Mouse (Mus musculus) limb, embryonic 13.5 days (tissue): ENCODE results near the gene Prl2b1. TPM values are rescaled to one million over a fixed set of nuclear protein-coding genes. Genes with fewer than 3 reads are reported as not detected.

Source experiments
- ATAC-seq: fragments of 200-750 bp; cut with Nextera tagmentation; 2 replicates; pipeline ENCODE4 v1.8.0; 2017; ENCODE audit warnings: low read depth, moderate number of reproducible peaks, moderate TSS enrichment; ENCODE audit not compliant: low FRiP score
- H3K27ac ChIP-seq: fragments of 300-500 bp; sonication (generic); 2 replicates; pipeline ENCODE4 v1.5.1; 2015; ENCODE audit warnings: inconsistent platforms, mild to moderate bottlenecking, moderate library complexity
- H3K27me3 ChIP-seq: fragments of 300-500 bp; sonication (generic); 2 replicates; pipeline ENCODE4 v1.6.1; 2015; ENCODE audit warnings: mild to moderate bottlenecking, inconsistent platforms
- H3K36me3 ChIP-seq: fragments of 300-500 bp; sonication (generic); 2 replicates; pipeline ENCODE4 v1.6.1; 2015; ENCODE audit warnings: inconsistent platforms, mild to moderate bottlenecking, moderate library complexity
- H3K4me1 ChIP-seq: fragments of 300-500 bp; sonication (generic); 2 replicates; pipeline ENCODE4 v1.6.1; 2015; ENCODE audit warnings: inconsistent platforms
- H3K4me2 ChIP-seq: fragments of 300-500 bp; sonication (generic); replicated peaks from 2 replicates; pipeline ENCODE4 v1.6.1; 2015; ENCODE audit warnings: inconsistent platforms, mild to moderate bottlenecking, moderate library complexity
- H3K4me3 ChIP-seq: fragments of 300-500 bp; sonication (generic); 2 replicates; pipeline ENCODE4 v1.5.1; 2015; ENCODE audit warnings: moderate library complexity, mild to moderate bottlenecking, inconsistent platforms
- H3K9ac ChIP-seq: fragments of 300-500 bp; sonication (generic); 2 replicates; pipeline ENCODE4 v1.6.1; 2015; ENCODE audit warnings: mild to moderate bottlenecking, inconsistent platforms
- H3K9me3 ChIP-seq: fragments of 300-500 bp; sonication (generic); 2 replicates; pipeline ENCODE4 v1.6.1; 2016; ENCODE audit warnings: inconsistent platforms
- WGBS: fragments of 180-500 bp; shearing (Covaris S2); methylation state at CpG from one replicate; pipeline ENCODE4 v1.1.7; 2015; 5-methylcytosine and 5-hydroxymethylcytosine counted together
- polyA plus RNA-seq: library from polyadenylated mRNA; unstranded; fragments of >200 nt; fragmentation: Nextera tagmentation; extraction: Ambion mirVana; gene quantifications from 2 replicates; pipeline ENCODE4 v1.2.1, GENCODE M21; 2015

Gene Prl2b1
- polyA plus RNA-seq, result not detected in 2 replicates

DNA sequence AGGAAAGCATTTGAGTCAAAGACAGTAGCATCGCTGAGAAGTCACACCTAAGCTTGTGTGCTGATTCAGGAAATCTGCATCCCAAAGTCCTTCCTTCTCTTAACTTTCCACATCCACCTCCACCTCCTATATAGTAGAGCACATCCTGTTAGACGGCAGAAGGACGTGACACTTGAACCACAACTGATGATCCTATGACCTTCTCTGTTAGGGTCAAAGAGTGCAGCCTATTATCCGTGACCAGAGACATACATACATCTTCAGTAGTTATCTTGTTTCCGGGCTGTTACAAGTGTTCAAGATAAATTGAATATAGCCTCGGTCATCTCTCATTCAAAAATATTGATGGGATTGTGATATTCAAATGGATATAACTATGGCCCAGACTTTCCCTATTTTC is at the start of gene Prl2b1:
Gene Prl2b1, minus strand, starts transcription at position 101 of the 400 bp plus-strand sequence.
- H3K27me3 ChIP-seq, result no peaks in the 10 kb centered on the region
- H3K4me2 ChIP-seq, result no peak within 1 kb of the TSS
- no peaks in the 10 kb centered on the region for H3K4me1 ChIP-seq
- H3K36me3 ChIP-seq, result no peaks in the 10 kb centered on the region
- H3K4me3 ChIP-seq, result no peak within 1 kb of the TSS
- no peak within 1 kb of the TSS for H3K9ac ChIP-seq
- ATAC-seq, result no peak
- no peaks in the 10 kb centered on the region for H3K9me3 ChIP-seq
- WGBS, result 82% methylated on average over 6 of the region's 6 CpGs
- H3K27ac ChIP-seq, result no peak within 1 kb of the TSS

GRCm38 (mm10) chr13:27438588-27438987 is 47.9 kb upstream of the Prl2b1 start, which contains the start of gene Prl8a6:
Prl8a6 (minus strand) TSS chr13:27438688.
- H3K4me3 ChIP-seq, result no peak within 1 kb of the TSS
- no peak for ATAC-seq
- no peak within 1 kb of the TSS for H3K27ac ChIP-seq
- H3K4me1 ChIP-seq, result no peaks in the 10 kb centered on the region
- H3K36me3 ChIP-seq, result no peaks in the 10 kb centered on the region
- H3K9me3 ChIP-seq, result no peaks in the 10 kb centered on the region
- WGBS, result 86% methylated on average over 3 of the region's 3 CpGs
- H3K27me3 ChIP-seq, result no peaks in the 10 kb centered on the region
- H3K4me2 ChIP-seq, result no peak within 1 kb of the TSS
- no peak within 1 kb of the TSS for H3K9ac ChIP-seq

- H3K27ac ChIP-seq, result no peak overlapping the region
- H3K9me3 ChIP-seq, result no peaks in the 10 kb centered on the region
- H3K9ac ChIP-seq, result no peak overlapping the region
- H3K27me3 ChIP-seq, result no peaks in the 10 kb centered on the region
- H3K4me3 ChIP-seq, result no peak overlapping the region
- no peaks in the 10 kb centered on the region for H3K4me1 ChIP-seq
- H3K4me2 ChIP-seq, result no peak overlapping the region
- WGBS, result 85% methylated on average over 1 of the region's 1 CpGs
- no peaks in the 10 kb centered on the region for H3K36me3 ChIP-seq
- ATAC-seq, result no peak
Observed at GRCm38 (mm10) chr13:27433159-27433558, 42.5 kb upstream of the Prl2b1 start.

GRCm38 (mm10) chr13:27413640-27414039 is 23.0 kb upstream of the Prl2b1 start:
- Histone ChIP-seq H3K4me3 (no peak overlapping the region), H3K27ac (no peak overlapping the region), H3K27me3 (no peaks in the 10 kb centered on the region), H3K4me1 (no peaks in the 10 kb centered on the region), H3K9me3 (no peaks in the 10 kb centered on the region), H3K9ac (no peak overlapping the region), H3K4me2 (no peak overlapping the region), H3K36me3 (no peaks in the 10 kb centered on the region)
- no peak for ATAC-seq

DNA sequence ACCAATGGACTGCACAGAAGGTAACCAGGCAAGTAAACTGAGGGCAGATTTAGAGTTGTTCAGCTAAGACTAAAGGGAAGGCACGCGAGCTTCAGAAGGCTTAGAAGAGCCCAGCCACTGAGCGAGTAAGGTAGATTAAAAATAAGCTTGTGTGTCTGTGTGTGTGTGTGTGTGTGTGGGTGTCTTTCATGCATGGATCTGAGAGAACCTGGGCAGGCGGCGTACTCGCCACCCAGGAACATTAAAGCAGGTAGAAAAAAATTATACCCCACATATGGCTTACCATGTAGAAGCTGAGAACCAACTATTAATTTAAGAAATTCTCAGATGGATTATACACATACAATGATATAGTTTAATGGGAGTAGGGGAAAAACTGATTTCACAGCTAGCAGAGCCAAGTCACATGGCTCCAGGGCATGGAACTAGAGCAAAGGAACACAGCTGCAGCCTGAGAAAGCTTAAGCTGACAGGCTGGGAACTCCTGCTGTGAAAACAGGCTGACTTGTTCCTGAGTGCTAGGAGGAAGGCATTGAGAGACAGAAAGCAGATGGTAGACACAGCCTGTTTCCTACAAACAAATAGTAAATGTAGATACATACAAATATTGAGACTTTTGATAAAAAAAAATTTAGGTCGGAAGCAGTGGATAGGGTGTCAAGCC is 8.5 kb upstream of the Prl2b1 start:
- WGBS, result 80% methylated on average over 7 of the region's 7 CpGs
- Histone ChIP-seq H3K9me3 (no peaks in the 10 kb centered on the region), H3K4me1 (no peaks in the 10 kb centered on the region), H3K27ac (no peak overlapping the region), H3K4me3 (no peak overlapping the region), H3K9ac (no peak overlapping the region), H3K27me3 (no peaks in the 10 kb centered on the region), H3K4me2 (no peak overlapping the region), H3K36me3 (no peaks in the 10 kb centered on the region)
- ATAC-seq, result no peak

DNA sequence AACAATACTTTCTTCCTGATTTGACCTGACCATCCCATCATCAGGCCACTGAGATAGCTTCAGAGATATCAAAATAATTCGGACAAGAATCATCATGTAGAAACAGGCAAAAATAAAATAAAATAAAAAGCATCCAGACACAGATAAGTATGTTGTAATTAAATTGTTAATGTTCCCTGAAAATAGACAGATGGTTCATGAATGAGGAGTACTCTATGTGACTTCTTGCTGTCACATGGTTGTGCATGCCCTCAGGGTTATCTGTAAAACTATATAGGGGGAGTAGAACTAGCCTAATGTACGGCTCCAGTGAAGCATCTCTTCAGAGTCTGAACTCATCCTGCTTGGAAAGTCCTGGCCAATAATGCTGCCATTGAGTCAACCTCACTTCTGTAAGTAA is 45.3 kb downstream of the Prl2b1 start, which contains the start of gene Prl8a2:
Gene Prl8a2, plus strand, starts transcription at position 301 of the 400 bp plus-strand sequence.
- no peak for ATAC-seq

DNA sequence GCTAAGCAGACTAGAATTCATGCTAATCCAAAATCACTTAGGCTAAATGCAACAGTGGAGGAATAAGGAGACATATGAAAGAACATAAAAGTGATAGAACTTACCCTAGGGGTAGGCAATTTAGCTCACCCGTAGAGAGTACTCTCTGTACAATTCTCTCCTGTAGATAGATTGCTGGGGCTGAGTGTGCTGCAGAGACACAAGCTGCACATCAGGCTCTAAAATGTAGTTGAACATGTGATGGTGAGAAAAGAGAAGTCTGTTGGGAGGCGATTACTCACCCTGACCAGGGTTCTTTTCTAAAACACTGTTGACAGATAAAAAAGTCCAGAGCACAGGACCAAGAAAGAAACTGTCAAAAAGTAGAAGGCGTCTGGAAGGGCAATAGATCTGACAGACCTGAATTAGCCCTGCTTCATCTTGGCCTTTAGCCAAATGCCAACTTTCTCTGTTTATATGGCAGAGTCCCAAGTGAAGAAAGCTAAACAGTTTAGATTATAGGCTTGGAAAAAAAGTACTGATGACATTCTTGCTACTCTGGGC is 47.8 kb downstream of the Prl2b1 start:
- H3K27me3 ChIP-seq, result no peaks in the 10 kb centered on the region
- H3K4me2 ChIP-seq, result no peak overlapping the region
- H3K9me3 ChIP-seq, result no peaks in the 10 kb centered on the region
- H3K4me3 ChIP-seq, result no peak overlapping the region
- H3K27ac ChIP-seq, result no peak overlapping the region
- 0 out of 2 replicates have a peak, but pooled peaks cover 4% of the 10 kb centered on the region for H3K4me1 ChIP-seq
- WGBS, result 61% methylated on average over 3 of the region's 3 CpGs
- no peak for ATAC-seq
- H3K9ac ChIP-seq, result no peak overlapping the region
- H3K36me3 ChIP-seq, result no peaks in the 10 kb centered on the region

More for the DNA sequence above, 45.3 kb downstream of the Prl2b1 start, which contains the start of gene Prl8a2:
- H3K4me1 ChIP-seq, result 0 out of 2 replicates have a peak, but pooled peaks cover 4% of the 10 kb centered on the region
- H3K9ac ChIP-seq, result no peak within 1 kb of the TSS
- no peak within 1 kb of the TSS for H3K4me2 ChIP-seq
- WGBS, result 72% methylated on average over 2 of the region's 2 CpGs
- H3K27ac ChIP-seq, result no peak within 1 kb of the TSS
- H3K9me3 ChIP-seq, result no peaks in the 10 kb centered on the region
- no peaks in the 10 kb centered on the region for H3K36me3 ChIP-seq
- H3K27me3 ChIP-seq, result no peaks in the 10 kb centered on the region
- no peak within 1 kb of the TSS for H3K4me3 ChIP-seq

GRCm38 (mm10) chr13:27334989-27335388 is 55.7 kb downstream of the Prl2b1 start:
- no peak overlapping the region for H3K4me3 ChIP-seq
- no peaks in the 10 kb centered on the region for H3K9me3 ChIP-seq
- H3K9ac ChIP-seq, result no peak overlapping the region
- WGBS, result 94% methylated on average over 1 of the region's 1 CpGs
- H3K27me3 ChIP-seq, result no peaks in the 10 kb centered on the region
- no peaks in the 10 kb centered on the region for H3K4me1 ChIP-seq
- ATAC-seq, result no peak
- no peaks in the 10 kb centered on the region for H3K36me3 ChIP-seq
- H3K27ac ChIP-seq, result no peak overlapping the region
- H3K4me2 ChIP-seq, result no peak overlapping the region

Other genes with a start within 250 kb of the Prl2b1 start
- gene Prl3d3, start 234.1 kb downstream of the Prl2b1 start, polyA plus RNA-seq, result not detected in 2 replicates
- not detected in 2 replicates for gene Prl3c1, start 194.2 kb downstream of the Prl2b1 start, polyA plus RNA-seq
- not detected in 2 replicates for gene Prl3b1, start 149.0 kb downstream of the Prl2b1 start, polyA plus RNA-seq
- not detected in 2 replicates for gene Prl3a1, start 131.4 kb downstream of the Prl2b1 start, polyA plus RNA-seq
- not detected in 2 replicates for gene Prl6a1, start 78.2 kb downstream of the Prl2b1 start, polyA plus RNA-seq
- 0.61 TPM in 1 of 2 replicates, not detected in the other for gene Prl8a2, start 45.2 kb downstream of the Prl2b1 start, polyA plus RNA-seq
- not detected in 2 replicates for gene Prl8a6, start 47.8 kb upstream of the Prl2b1 start, polyA plus RNA-seq
- not detected in 2 replicates for gene Prl8a8, start 122.4 kb upstream of the Prl2b1 start, polyA plus RNA-seq
- gene Prl8a9, start 173.8 kb upstream of the Prl2b1 start, polyA plus RNA-seq, result not detected in 2 replicates
- gene Prl8a1, start 191.3 kb upstream of the Prl2b1 start, polyA plus RNA-seq, result not detected in 2 replicates
- gene Prl7b1, start 219.7 kb upstream of the Prl2b1 start, polyA plus RNA-seq, result not detected in 2 replicates